Mouse (Mus musculus): ENCODE measurements around the gene S100a10. TPM values are rescaled to one million over a fixed set of nuclear protein-coding genes. Genes with fewer than 3 reads are reported as not detected.
A peak's percentile ranks its signal among the peaks of the same experiment; 100 is the strongest.

Gene S100a10
- polyA plus RNA-seq, 1 experiment = 6.5 TPM

DNA sequence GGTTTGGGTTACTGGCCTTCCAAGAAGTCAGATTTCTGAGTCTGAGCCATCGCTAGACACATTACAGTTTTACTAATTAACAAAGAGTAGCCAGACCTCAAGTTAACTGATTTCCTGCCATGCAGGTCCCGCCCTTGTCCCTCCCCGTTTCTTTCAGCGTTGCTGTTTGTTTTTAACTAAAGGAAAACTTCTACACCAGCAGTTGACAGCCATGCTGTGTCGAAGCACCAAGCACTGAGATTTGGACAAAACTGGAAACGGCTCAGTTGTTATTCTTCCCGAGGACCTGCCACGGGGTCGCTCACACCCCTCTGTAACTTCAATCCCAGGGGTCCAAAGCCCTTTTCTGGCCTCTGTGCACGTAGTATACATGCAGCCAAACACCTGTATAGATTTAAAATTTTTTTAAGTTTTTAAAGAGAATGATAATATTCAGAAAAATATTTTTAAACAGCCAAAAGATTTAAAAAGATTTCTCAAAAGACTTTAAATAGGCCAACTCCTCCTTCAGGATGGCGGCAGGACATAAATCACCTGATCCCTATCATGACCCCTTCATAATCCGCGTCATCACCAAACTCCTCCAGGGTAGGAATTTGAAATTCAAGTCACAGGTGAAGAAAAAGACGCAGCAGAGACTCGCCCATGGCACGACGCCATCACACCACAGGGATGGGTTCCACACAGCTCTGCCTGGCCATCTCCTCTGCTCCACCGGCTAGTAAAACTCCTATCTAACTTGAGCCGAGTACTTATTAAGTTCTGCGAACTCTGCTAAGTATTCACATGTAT is 6.9 kb upstream of the S100a10 start:
- Histone ChIP-seq H3K27ac (ENCODE audit: control insufficient read depth, insufficient read depth, low read depth, low read length) (no peak overlapping the region), H3K27me3 (ENCODE audit: control insufficient read depth, insufficient read depth, low read length) (no peaks in the 10 kb centered on the region), H3K4me3 (ENCODE audit: control insufficient read depth, low read depth, low read length) (peak overlapping the region; percentile 10; the same call in 1 of the 2 replicates), H3K4me1 (ENCODE audit: control insufficient read depth, insufficient read depth, low read length) (peaks cover 6% of the 10 kb centered on the region), H3K36me3 (ENCODE audit: control insufficient read depth, insufficient read depth, low read length) (no peaks in the 10 kb centered on the region)
- TF ChIP-seq CTCF (IDR thresholded peaks at IDR 0.05; ENCODE audit: control insufficient read depth, insufficient read depth, insufficient replicate concordance, low read depth, low read length) (no peak), POLR2A (IDR thresholded peaks at IDR 0.05; ENCODE audit: control insufficient read depth, low read depth, low read length) (no peak)

DNA sequence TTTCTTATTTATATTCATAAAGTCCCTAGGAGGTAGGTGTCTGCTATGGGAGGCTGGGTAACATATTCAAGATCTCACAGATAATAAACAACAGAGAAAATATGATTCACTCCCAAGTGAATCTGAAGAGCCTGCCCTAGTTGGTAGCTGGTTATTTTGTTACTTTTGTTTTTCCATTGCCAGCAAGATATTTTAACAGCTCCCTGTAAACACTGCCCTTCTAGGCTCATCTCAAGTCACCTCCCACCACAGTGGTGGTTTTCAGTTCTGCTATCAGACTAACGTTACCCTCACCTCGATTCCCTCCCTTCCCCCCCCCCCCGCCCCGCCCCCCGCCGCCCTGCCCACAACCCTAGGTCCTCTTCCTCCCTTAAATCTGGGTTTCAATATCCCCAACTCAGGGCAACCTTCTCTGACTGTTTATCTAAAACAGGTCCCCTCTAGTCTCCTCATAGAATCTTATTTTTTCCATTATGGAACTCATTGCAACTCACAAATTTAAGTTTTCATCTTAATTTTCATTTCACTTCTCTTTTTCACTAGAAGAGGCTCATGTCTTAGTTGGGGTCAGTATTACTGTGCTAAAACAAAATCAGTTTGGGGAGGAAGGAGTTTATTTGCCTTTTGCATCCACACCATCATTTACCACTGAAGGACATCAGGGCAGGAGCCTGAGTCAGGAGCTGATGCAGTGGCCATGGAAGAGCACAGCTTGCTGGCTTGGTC is 6.2 kb upstream of the S100a10 start:
- Histone ChIP-seq H3K4me3 (ENCODE audit: control insufficient read depth, low read depth, low read length) (no peak overlapping the region), H3K27me3 (ENCODE audit: control insufficient read depth, insufficient read depth, low read length) (no peaks in the 10 kb centered on the region), H3K27ac (ENCODE audit: control insufficient read depth, insufficient read depth, low read depth, low read length) (no peak overlapping the region), H3K4me1 (ENCODE audit: control insufficient read depth, insufficient read depth, low read length) (peaks cover 6% of the 10 kb centered on the region), H3K36me3 (ENCODE audit: control insufficient read depth, insufficient read depth, low read length) (no peaks in the 10 kb centered on the region)
- TF ChIP-seq POLR2A (IDR thresholded peaks at IDR 0.05; ENCODE audit: control insufficient read depth, low read depth, low read length) = no peak
- TF ChIP-seq CTCF (IDR thresholded peaks at IDR 0.05; ENCODE audit: control insufficient read depth, insufficient read depth, insufficient replicate concordance, low read depth, low read length) = no peak

DNA sequence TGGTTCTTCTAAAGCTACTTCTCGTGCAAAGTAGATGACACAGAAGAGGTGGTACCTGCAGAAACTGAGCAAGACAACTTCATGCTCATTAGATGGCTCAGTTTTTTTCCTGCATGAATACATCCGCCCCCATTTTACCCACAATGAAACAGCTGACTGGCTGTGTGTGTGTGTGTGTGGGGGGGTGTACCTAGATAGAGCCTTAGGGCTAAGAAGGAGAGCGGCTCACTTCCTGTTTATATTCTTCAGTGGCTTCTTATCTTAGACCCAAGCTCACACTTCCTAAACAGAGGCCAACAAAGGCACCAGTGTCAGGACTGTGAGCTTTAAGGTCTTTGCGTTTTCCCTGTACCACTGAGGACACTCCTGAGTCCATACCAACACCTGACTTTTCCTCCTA is 4.9 kb upstream of the S100a10 start:
- Histone ChIP-seq H3K36me3 (ENCODE audit: control insufficient read depth, insufficient read depth, low read length) (no peaks in the 10 kb centered on the region), H3K4me1 (ENCODE audit: control insufficient read depth, insufficient read depth, low read length) (peaks cover 11% of the 10 kb centered on the region), H3K27ac (ENCODE audit: control insufficient read depth, insufficient read depth, low read depth, low read length) (no peak overlapping the region), H3K27me3 (ENCODE audit: control insufficient read depth, insufficient read depth, low read length) (no peaks in the 10 kb centered on the region), H3K4me3 (ENCODE audit: control insufficient read depth, low read depth, low read length) (no peak overlapping the region)
- TF ChIP-seq POLR2A (IDR thresholded peaks at IDR 0.05; ENCODE audit: control insufficient read depth, low read depth, low read length) (no peak), CTCF (IDR thresholded peaks at IDR 0.05; ENCODE audit: control insufficient read depth, insufficient read depth, insufficient replicate concordance, low read depth, low read length) (no peak)

DNA sequence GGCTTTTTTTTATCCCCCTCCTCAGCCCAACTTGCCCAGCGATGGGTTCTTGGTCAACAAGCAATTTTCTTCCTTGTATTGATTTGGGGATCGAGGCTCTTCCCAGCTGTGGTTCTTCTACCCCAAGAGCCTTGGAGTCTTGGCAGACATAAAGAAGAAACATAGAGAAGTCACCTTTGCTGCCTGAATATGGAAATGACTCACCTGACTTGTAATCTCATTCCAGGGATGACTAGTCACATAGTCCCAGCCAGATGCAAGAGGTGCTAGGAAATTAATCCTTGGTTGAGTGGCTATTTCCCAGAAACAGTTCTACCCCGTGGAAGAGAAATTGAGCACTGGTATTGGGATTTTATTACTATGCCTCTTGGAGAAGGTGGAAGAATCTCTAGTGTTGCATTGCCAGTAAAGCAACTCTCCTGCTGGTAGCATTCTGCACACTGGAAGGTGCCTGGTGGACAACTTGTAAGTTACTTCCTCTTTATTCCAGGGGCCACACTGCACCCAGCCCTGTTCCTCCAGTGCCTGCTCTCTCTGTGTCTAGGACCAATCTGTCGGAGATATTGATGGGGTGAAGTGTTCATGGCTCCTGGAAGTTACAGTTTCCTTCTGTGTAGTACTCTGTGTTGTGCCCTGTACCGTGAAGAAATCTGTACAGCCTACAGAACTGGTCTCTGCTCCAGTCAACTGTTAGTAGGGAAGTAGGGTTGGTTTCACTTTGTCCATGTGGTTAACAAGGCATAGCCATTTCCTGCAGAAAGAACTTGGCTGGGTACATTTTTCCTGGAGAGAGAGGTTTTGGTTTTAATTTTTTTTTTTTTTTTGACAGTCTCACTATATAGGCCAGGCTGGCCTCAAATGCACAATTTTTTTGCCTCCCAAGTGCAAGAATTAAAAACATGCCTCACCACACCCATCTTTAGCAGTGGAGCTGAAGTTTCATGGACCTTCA is 2.7 kb upstream of the S100a10 start:
- TF ChIP-seq CTCF (IDR thresholded peaks at IDR 0.05; ENCODE audit: control insufficient read depth, insufficient read depth, insufficient replicate concordance, low read depth, low read length) (no peak), POLR2A (IDR thresholded peaks at IDR 0.05; ENCODE audit: control insufficient read depth, low read depth, low read length) (no peak)
- no peaks in the 10 kb centered on the region for H3K27me3 ChIP-seq (ENCODE audit: control insufficient read depth, insufficient read depth, low read length)
- no peak overlapping the region for H3K27ac ChIP-seq (ENCODE audit: control insufficient read depth, insufficient read depth, low read depth, low read length)
- no peaks in the 10 kb centered on the region for H3K36me3 ChIP-seq (ENCODE audit: control insufficient read depth, insufficient read depth, low read length)
- H3K4me1 ChIP-seq (ENCODE audit: control insufficient read depth, insufficient read depth, low read length) = peaks cover 14% of the 10 kb centered on the region
- no peak overlapping the region for H3K4me3 ChIP-seq (ENCODE audit: control insufficient read depth, low read depth, low read length)

DNA sequence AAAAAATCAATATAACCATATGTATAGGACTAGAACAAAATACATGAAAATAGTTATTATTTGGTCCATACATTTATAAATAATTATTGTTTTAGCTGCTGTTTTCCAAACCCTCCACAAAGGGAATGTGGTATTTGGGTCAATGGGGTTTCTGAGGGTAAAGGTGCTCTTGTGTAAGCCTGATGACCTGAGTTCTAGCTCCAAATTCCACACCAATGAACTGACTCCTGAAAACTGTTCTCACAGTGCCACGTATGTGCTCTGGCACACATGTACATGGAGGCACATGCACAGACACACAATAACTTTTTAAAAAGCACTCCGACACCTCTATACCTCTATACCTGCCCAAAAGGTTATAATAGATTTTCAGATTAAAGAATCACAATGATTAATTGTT is 1.6 kb upstream of the S100a10 start:
- Histone ChIP-seq H3K4me1 (ENCODE audit: control insufficient read depth, insufficient read depth, low read length) (peaks cover 8% of the 10 kb centered on the region), H3K4me3 (ENCODE audit: control insufficient read depth, low read depth, low read length) (no peak overlapping the region), H3K27me3 (ENCODE audit: control insufficient read depth, insufficient read depth, low read length) (no peaks in the 10 kb centered on the region), H3K27ac (ENCODE audit: control insufficient read depth, insufficient read depth, low read depth, low read length) (no peak overlapping the region), H3K36me3 (ENCODE audit: control insufficient read depth, insufficient read depth, low read length) (no peaks in the 10 kb centered on the region)
- TF ChIP-seq CTCF (IDR thresholded peaks at IDR 0.05; ENCODE audit: control insufficient read depth, insufficient read depth, insufficient replicate concordance, low read depth, low read length) (no peak), POLR2A (IDR thresholded peaks at IDR 0.05; ENCODE audit: control insufficient read depth, low read depth, low read length) (no peak)

DNA sequence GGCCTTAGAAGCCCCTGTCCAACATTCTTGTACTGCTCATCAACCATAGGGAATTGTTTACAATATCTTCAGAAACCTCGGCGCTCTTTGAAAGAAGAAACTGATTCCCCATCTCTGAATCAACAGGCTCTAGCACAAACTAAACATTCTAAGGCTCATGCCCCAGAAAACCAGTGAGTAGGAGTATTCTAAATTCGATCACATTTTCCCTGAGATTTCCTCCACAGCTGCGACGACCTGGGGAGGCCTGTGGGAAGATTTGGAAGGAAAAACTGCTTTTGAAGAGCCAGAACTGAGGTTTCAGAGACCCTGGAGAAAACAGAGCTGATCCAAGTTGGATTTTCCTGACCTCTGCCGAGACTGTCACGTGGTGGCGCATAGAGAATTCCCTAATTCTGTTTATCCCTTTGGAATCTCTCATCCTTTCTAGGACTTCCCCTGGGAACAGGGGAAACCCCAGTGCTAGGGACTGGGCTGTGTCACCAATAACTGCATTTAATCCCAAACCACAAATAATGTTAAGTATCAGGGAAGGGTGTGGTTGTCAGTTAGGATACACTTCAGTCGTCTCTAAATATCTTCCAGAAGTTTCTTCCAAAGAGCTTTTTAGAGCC is 1.0 kb upstream of the S100a10 start:
- TF ChIP-seq CTCF (IDR thresholded peaks at IDR 0.05; ENCODE audit: control insufficient read depth, insufficient read depth, insufficient replicate concordance, low read depth, low read length) = no peak
- no peak for TF ChIP-seq POLR2A (IDR thresholded peaks at IDR 0.05; ENCODE audit: control insufficient read depth, low read depth, low read length)
- Histone ChIP-seq H3K4me3 (ENCODE audit: control insufficient read depth, low read depth, low read length) (no peak overlapping the region), H3K4me1 (ENCODE audit: control insufficient read depth, insufficient read depth, low read length) (peaks cover 8% of the 10 kb centered on the region), H3K27ac (ENCODE audit: control insufficient read depth, insufficient read depth, low read depth, low read length) (no peak overlapping the region), H3K27me3 (ENCODE audit: control insufficient read depth, insufficient read depth, low read length) (no peaks in the 10 kb centered on the region), H3K36me3 (ENCODE audit: control insufficient read depth, insufficient read depth, low read length) (no peaks in the 10 kb centered on the region)

All from testis, adult 2 months (tissue).